Mouse (Mus musculus) kidney, embryonic 16.5 days (tissue): ENCODE data around the gene Gm10972. TPM values are rescaled to one million over a fixed set of nuclear protein-coding genes. Genes with fewer than 3 reads are reported as not detected.
A peak's percentile ranks its signal among the peaks of the same experiment; 100 is the strongest.
"Not testable (repeated sequence)": the region's sequence is repeated elsewhere in the genome, so short reads cannot be mapped to it uniquely, and the experiment has no call there.

ENCODE experiments used
- ATAC-seq: fragments of 200-750 bp; cut with Nextera tagmentation; 2 replicates; pipeline ENCODE4 v1.8.0; 2017; ENCODE audit warnings: moderate TSS enrichment; ENCODE audit not compliant: low FRiP score, low TSS enrichment
- H3K27ac ChIP-seq: fragments of 300-500 bp; sonication (generic); 2 replicates; pipeline ENCODE4 v1.5.1; 2014; ENCODE audit warnings: low read length
- H3K27me3 ChIP-seq: fragments of 300-500 bp; sonication (generic); 2 replicates; pipeline ENCODE4 v1.6.1; 2014; ENCODE audit warnings: low read length, control low read depth, mixed read lengths; ENCODE audit not compliant: insufficient read depth
- H3K36me3 ChIP-seq: fragments of 300-500 bp; sonication (generic); 2 replicates; pipeline ENCODE4 v1.6.1; 2014; ENCODE audit warnings: low read length, control low read depth, mixed read lengths; ENCODE audit not compliant: insufficient read depth
- H3K4me1 ChIP-seq: fragments of 300-500 bp; sonication (generic); 2 replicates; pipeline ENCODE4 v1.6.1; 2014; ENCODE audit warnings: low read length, control low read depth, mixed read lengths; ENCODE audit not compliant: insufficient read depth
- H3K4me2 ChIP-seq: fragments of 300-500 bp; sonication (generic); replicated peaks from 2 replicates; pipeline ENCODE4 v1.6.1; 2014; ENCODE audit warnings: low read depth, low read length
- H3K4me3 ChIP-seq: fragments of 300-500 bp; sonication (generic); 2 replicates; pipeline ENCODE4 v1.5.1; 2014; ENCODE audit warnings: mild to moderate bottlenecking, low read length
- H3K9ac ChIP-seq: fragments of 300-500 bp; sonication (generic); replicated peaks from 2 replicates; pipeline ENCODE4 v1.6.1; 2014; ENCODE audit warnings: low read length
- H3K9me3 ChIP-seq: fragments of 300-500 bp; sonication (generic); 2 replicates; pipeline ENCODE4 v1.6.1; 2016; ENCODE audit warnings: low read length, control low read depth
- WGBS: fragments of 180-500 bp; shearing (Covaris S2); extraction: QIAGEN DNeasy Blood & Tissue Kit; methylation state at CpG from one replicate; pipeline ENCODE4 v1.1.7; 2014; 5-methylcytosine and 5-hydroxymethylcytosine counted together
- polyA plus RNA-seq: library from polyadenylated mRNA; unstranded; fragments of >200 nt; fragmentation: Nextera tagmentation; extraction: Ambion mirVana; gene quantifications from 2 replicates; pipeline ENCODE4 v1.2.1, GENCODE M21; 2015

The Gm10972 gene
- polyA plus RNA-seq, result not detected in 2 replicates

GRCm38 (mm10) chr3:94642495-94643162 is at the start of gene Gm10972:
Gene Gm10972, plus strand, starts transcription at chr3:94643112.
- H3K4me3 ChIP-seq, H3K9ac ChIP-seq, H3K27ac ChIP-seq, H3K4me2 ChIP-seq, H3K36me3 ChIP-seq, H3K4me1 ChIP-seq, ATAC-seq, H3K27me3 ChIP-seq, H3K9me3 ChIP-seq: not testable (repeated sequence)
- 90% methylated on average over 2 of the region's 2 CpGs for WGBS

- Histone ChIP-seq H3K36me3 (no peaks in the 10 kb centered on the region), H3K27ac (no peak overlapping the region), H3K27me3 (no peaks in the 10 kb centered on the region), H3K9me3 (peaks cover 11% of the 10 kb centered on the region; the same call in 1 of the 2 replicates), H3K4me3 (no peak overlapping the region), H3K4me2 (no peak overlapping the region), H3K9ac (no peak overlapping the region), H3K4me1 (no peaks in the 10 kb centered on the region)
- no peak for ATAC-seq
- WGBS, result 87% methylated on average over 6 of the region's 6 CpGs
These were observed 47.0 kb upstream of the Gm10972 start for GRCm38 (mm10) chr3:94595871-94596287.

- Histone ChIP-seq H3K27ac (no peak overlapping the region), H3K27me3 (no peaks in the 10 kb centered on the region), H3K4me2 (no peak overlapping the region), H3K36me3 (no peaks in the 10 kb centered on the region), H3K4me3 (no peak overlapping the region), H3K9me3 (0 out of 2 replicates have a peak, but pooled peaks cover 6% of the 10 kb centered on the region), H3K9ac (no peak overlapping the region), H3K4me1 (no peaks in the 10 kb centered on the region)
- ATAC-seq, result no peak
- 57% methylated on average over 3 of the region's 3 CpGs for WGBS
These were observed 45.6 kb upstream of the Gm10972 start for GRCm38 (mm10) chr3:94597224-94597779.

- Histone ChIP-seq H3K4me1 (no peaks in the 10 kb centered on the region), H3K4me2 (no peak overlapping the region)
- no peak for ATAC-seq
These were observed 41.0 kb upstream of the Gm10972 start for GRCm38 (mm10) chr3:94601959-94602358.

GRCm38 (mm10) chr3:94609621-94610020 is 33.3 kb upstream of the Gm10972 start:
- Histone ChIP-seq H3K27me3 (no peaks in the 10 kb centered on the region), H3K36me3 (no peaks in the 10 kb centered on the region), H3K4me1 (peaks cover 13% of the 10 kb centered on the region; the same call in 1 of the 2 replicates), H3K9ac (no peak overlapping the region), H3K4me2 (no peak overlapping the region), H3K9me3 (no peaks in the 10 kb centered on the region), H3K27ac (no peak overlapping the region), H3K4me3 (no peak overlapping the region)
- no peak for ATAC-seq
- WGBS, result 94% methylated on average over 3 of the region's 3 CpGs

More at GRCm38 (mm10) chr3:94601959-94602358, 41.0 kb upstream of the Gm10972 start:
- 9% methylated on average over 4 of the region's 4 CpGs for WGBS
- Histone ChIP-seq H3K27me3 (no peaks in the 10 kb centered on the region), H3K9me3 (no peaks in the 10 kb centered on the region), H3K36me3 (no peaks in the 10 kb centered on the region), H3K27ac (no peak overlapping the region), H3K4me3 (no peak overlapping the region), H3K9ac (no peak overlapping the region)

GRCm38 (mm10) chr3:94610581-94610980 is 32.3 kb upstream of the Gm10972 start:
- Histone ChIP-seq H3K4me3 (no peak overlapping the region), H3K4me1 (peaks cover 13% of the 10 kb centered on the region; the same call in 1 of the 2 replicates), H3K9me3 (no peaks in the 10 kb centered on the region), H3K27ac (no peak overlapping the region), H3K4me2 (no peak overlapping the region), H3K27me3 (no peaks in the 10 kb centered on the region), H3K36me3 (no peaks in the 10 kb centered on the region), H3K9ac (no peak overlapping the region)
- 65% methylated on average over 2 of the region's 2 CpGs for WGBS
- ATAC-seq, result no peak

GRCm38 (mm10) chr3:94611343-94611742 is 31.6 kb upstream of the Gm10972 start:
- Histone ChIP-seq H3K9me3 (no peaks in the 10 kb centered on the region), H3K4me2 (no peak overlapping the region), H3K27me3 (no peaks in the 10 kb centered on the region), H3K36me3 (no peaks in the 10 kb centered on the region), H3K27ac (peak overlapping the region; percentile 18; the same call in 1 of the 2 replicates), H3K9ac (no peak overlapping the region), H3K4me3 (no peak overlapping the region), H3K4me1 (peaks cover 13% of the 10 kb centered on the region; the same call in 1 of the 2 replicates)
- WGBS, result 46% methylated on average over 4 of the region's 4 CpGs
- ATAC-seq, result no peak

- Histone ChIP-seq H3K4me3 (no peak overlapping the region), H3K9ac (no peak overlapping the region), H3K9me3 (no peaks in the 10 kb centered on the region), H3K27ac (peak overlapping the region; percentile 18; the same call in 1 of the 2 replicates), H3K36me3 (no peaks in the 10 kb centered on the region), H3K27me3 (no peaks in the 10 kb centered on the region), H3K4me1 (peaks cover 13% of the 10 kb centered on the region; the same call in 1 of the 2 replicates), H3K4me2 (no peak overlapping the region)
- ATAC-seq, result no peak
- 76% methylated on average over 5 of the region's 5 CpGs for WGBS
These were observed 31.1 kb upstream of the Gm10972 start for GRCm38 (mm10) chr3:94611834-94612233.

GRCm38 (mm10) chr3:94612274-94612673 is 30.6 kb upstream of the Gm10972 start:
- 76% methylated on average over 1 of the region's 1 CpGs for WGBS
- Histone ChIP-seq H3K4me3 (no peak overlapping the region), H3K9ac (no peak overlapping the region), H3K4me1 (peaks cover 13% of the 10 kb centered on the region; the same call in 1 of the 2 replicates), H3K36me3 (no peaks in the 10 kb centered on the region), H3K9me3 (no peaks in the 10 kb centered on the region), H3K27ac (no peak overlapping the region), H3K4me2 (no peak overlapping the region), H3K27me3 (no peaks in the 10 kb centered on the region)
- ATAC-seq, result no peak
